Mouse (Mus musculus) urinary bladder, postnatal 36 days (tissue): ENCODE measurements at regions not wholly inside any gene's neighbourhood (a gene's known extent, or its start where the extent isn't known, plus 50 kb on each side); places are given as distances from the start of the nearest gene placed in this dataset.

ENCODE experiments used
- DNase-seq, 2 experiments: peaks; one replicate each; pipeline ENCODE4 v3.0.0; 2022; ENCODE audit warnings: low spot score in 2 of 2, mixed read lengths in 1 of 2

DNA sequence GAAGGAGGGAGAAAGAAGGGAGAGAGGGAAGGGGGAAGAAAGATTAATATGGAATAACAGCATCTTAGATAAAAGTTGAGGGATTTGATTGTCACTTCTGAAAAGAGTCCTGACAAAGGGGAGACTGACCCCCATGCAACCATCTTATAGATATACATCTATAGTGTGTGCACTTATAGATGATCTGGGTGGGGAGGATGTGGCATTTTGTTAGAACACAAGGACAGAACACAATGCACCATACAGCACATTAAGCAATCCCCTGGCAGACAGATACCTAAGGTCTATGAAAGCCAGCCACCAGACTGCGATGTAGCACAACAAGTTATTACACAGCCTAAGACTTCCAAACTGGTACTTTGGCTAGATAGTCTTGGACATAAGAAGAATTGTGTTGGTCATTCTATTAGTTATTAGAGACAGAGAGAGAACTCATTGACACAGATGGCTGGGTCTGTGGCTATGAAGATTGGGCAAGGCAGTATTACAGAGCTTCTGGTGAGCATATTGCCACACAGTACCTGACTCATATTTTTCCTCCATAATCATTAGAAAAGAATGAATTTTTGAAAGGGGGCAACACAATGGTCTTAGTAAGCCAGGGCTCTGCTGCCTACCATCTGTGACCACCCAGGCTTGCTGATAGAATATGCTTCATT is 126.3 kb upstream of the Itgb1 start:
- DNase-seq: no peak

DNA sequence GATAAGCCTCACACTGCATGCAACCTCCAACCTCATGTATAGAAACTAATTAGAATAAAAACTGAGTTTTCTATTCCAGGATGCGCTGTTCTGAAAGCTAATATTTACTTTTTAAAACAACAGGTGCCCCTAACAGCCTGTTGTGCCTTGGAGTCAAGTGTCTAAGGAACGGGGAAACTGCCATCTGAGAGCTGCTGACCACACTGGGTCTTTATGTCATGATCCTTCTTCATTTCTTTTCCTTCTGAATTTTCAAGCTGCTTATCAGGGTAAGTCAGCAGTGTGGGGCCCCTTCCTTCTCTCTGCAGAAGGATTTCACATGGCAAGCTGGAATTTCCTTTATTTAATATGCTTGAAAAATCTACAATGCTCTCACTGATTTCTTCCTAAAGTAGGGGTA is 125.0 kb upstream of the Itgb1 start:
- no peak for DNase-seq

- no peak for DNase-seq
These were observed 124.4 kb upstream of the Itgb1 start for GRCm38 (mm10) chr8:128561016-128561415.

GRCm38 (mm10) chr8:128562625-128563024 is 122.8 kb upstream of the Itgb1 start:
- DNase-seq: no peak

- DNase-seq: no peak
These were observed 121.7 kb upstream of the Itgb1 start for GRCm38 (mm10) chr8:128563744-128564143.

DNA sequence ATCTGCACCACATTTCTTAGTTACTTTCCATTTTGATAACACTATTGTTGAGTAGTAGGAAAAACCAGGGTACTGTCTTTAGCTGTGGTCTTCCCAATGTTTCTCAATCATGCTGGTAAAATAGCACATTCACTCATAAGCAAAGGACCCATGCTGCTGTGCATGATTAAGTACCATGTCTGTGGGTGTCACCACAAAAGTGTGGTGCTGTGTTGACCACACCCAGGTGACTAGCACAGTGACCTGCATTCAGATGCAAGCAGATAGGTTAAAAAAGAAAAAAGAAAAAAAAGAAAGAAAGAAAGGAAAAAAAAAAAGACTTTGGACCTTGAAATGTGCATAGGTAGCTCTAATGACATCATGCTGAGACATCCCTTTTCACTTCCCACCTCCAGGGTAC is 113.2 kb upstream of the Itgb1 start:
- DNase-seq: no peak

DNA sequence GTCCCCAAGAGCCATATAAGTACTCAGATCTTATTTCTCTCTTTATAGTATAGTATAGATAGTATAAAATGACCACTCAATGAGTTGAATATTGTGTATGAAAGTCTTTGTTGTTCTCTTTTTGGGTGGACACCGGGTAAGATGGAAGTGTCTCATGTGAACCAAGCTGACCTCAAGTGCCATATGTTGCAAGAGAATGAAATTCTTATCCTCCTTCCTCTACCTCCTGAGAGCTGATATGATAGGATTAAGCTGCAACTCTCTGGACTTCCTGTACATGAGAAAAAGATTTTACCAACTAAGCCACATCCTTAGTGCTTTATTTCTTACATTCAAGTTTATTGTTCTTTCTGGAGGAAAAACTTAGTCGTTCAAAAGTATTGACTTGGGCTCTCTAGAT is 91.3 kb upstream of the Itgb1 start:
- no peak for DNase-seq

DNA sequence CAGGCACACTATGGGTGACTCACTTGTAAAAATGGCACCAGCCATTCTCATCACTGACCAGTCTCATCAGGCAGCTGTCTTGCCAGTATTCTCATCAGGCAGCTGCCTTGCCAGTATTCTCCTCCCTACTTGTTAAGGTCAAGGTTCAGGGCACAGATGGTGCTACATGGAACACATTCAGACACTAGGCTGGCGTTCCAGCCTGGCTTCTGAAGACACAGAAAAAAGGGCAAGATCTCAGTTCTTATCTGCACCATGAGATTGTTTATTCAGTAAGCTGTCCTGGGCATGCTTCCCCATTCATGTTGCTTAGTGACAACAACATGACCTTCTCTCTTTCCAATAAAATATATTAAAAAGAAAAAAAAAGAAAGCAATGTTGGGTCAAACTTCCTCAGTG is 90.7 kb upstream of the Itgb1 start:
- peak in 1 of 2 experiments; percentile 9 for DNase-seq

- no peak for DNase-seq
These were observed 79.9 kb upstream of the Itgb1 start for GRCm38 (mm10) chr8:128605588-128605987.

DNA sequence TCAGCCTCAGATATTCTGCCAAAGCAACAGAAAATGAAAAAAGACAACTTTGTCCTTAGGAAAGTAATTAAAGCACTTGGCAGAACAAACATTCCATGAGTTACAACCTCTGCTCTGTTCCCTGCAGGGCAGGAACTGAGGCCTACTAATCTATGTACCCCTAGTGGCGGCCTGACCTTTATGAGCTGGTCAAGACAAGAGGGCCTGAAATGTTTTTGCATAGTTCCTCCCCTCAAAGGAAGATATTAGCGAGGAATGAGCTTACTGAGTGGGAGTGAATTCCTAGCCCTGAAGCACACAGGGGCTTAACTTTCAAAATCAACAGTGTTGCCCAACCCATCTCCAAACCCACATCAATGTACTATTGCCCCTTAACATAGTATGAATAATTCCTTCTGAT is 76.6 kb upstream of the Itgb1 start:
- no peak for DNase-seq

- no peak for DNase-seq
These were observed 72.8 kb upstream of the Itgb1 start for GRCm38 (mm10) chr8:128612607-128613006.

- no peak for DNase-seq
These were observed 67.6 kb upstream of the Itgb1 start for GRCm38 (mm10) chr8:128617854-128618253.

DNA sequence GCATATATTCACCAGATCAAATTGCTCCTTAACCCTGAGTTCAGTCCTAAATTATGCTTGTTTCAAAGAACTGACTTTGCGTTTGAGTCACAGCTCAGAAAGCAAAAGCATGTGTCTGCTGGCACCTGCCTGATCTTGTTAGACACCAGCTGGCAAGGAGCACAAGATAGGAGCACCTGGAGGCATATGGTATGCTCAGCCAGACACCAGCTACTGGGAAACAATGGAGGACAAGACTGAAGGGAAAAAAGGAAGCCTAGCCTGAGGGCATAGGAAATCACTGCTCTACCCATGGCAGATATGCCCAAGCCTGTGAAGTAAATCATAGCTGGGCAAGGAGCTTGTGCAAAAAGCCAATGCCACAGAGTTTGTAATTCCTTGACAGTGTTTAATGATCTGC is 66.4 kb upstream of the Itgb1 start:
- DNase-seq: no peak
